Mouse (Mus musculus) kidney, adult 2 months (tissue): Measurements from ENCODE around the gene Tom1.

Experiments used
- CTCF ChIP-seq: fragments of 200-500 bp; conservative IDR thresholded peaks from 2 replicates; pipeline ENCODE4 v1.5.1; 2011; ENCODE audit warnings: low read depth, mild to moderate bottlenecking, control low read depth, low read length, moderate library complexity, mixed read lengths; ENCODE audit not compliant: insufficient read depth, insufficient read length
- POLR2A ChIP-seq: fragments of 200-500 bp; IDR thresholded peaks from one replicate; pipeline ENCODE4 v1.6.1; 2011; ENCODE audit warnings: low read depth, low read length, control low read depth

DNA sequence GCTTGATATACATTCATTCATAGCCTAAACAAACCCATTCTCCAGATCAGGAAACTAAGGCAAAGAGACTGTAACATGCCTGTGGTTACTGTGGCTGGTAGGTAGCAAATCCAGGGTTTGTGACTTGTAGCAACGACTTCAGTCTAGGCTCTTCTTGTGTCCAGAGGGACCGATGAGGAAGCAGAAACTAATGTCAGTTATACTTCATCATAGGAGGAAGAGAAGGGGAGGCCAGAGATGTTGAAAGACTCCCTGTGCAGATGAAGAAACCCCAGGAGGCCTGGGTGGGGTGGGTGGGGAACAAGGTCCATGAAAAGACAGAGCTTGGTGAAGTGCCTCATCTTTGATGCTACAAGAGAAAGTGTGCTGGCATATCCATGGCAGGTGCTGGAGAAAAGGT is 22.2 kb downstream of the Tom1 start:
- no peak for TF ChIP-seq CTCF
- TF ChIP-seq POLR2A, result no peak
